Mouse (Mus musculus) MEL (cell line): ENCODE measurements at regions not wholly inside any gene's neighbourhood (a gene's known extent, or its start where the extent isn't known, plus 50 kb on each side); places are given as distances from the start of the nearest gene placed in this dataset.

Experiments used
- CTCF ChIP-seq, 3 experiments: IDR thresholded peaks in 2 of 3; conservative IDR thresholded peaks in 1 of 3; 2 replicates each; pipeline ENCODE4 v1.5.1; 2011 to 2012; ENCODE audit warnings: low read length in 3 of 3, low read depth in 2 of 3, mild to moderate bottlenecking in 2 of 3, improper control_type of control experiment in 1 of 3, inconsistent platforms in 1 of 3, mixed read lengths in 1 of 3, moderate library complexity in 1 of 3; ENCODE audit not compliant: control insufficient read depth in 1 of 3, insufficient read depth in 1 of 3, poor library complexity in 1 of 3, severe bottlenecking in 1 of 3
- USF1 ChIP-seq: IDR thresholded peaks from 2 replicates; pipeline ENCODE4 v1.6.1; 2014; ENCODE audit warnings: low read depth, mild to moderate bottlenecking, inconsistent platforms, low read length, improper control_type of control experiment, moderate library complexity

GRCm38 (mm10) chr1:81927721-81928120 is 305.2 kb upstream of the Gm9747 start:
- TF ChIP-seq CTCF (IDR thresholded peaks at IDR 0.05 in 2 of 3, conservative IDR thresholded peaks at IDR 0.05 in 1 of 3; ENCODE audit: control insufficient read depth in 1 of 3, insufficient read depth in 1 of 3, low read depth in 2 of 3, low read length in 3 of 3, poor library complexity in 1 of 3, severe bottlenecking in 1 of 3): no peak
- TF ChIP-seq USF1: no peak
